Mouse (Mus musculus) liver, postnatal 0 days (tissue): Measurements from ENCODE around the gene Hoxb5.

ENCODE experiments used
- CTCF ChIP-seq: sonication (generic); IDR thresholded peaks from 2 replicates; pipeline ENCODE4 v1.5.1; 2016; ENCODE audit warnings: antibody characterized with exemption, low read depth
- EP300 ChIP-seq: IDR thresholded peaks from 2 replicates; pipeline ENCODE4 v1.6.1; 2016; ENCODE audit warnings: antibody characterized with exemption, low read depth, mild to moderate bottlenecking

DNA sequence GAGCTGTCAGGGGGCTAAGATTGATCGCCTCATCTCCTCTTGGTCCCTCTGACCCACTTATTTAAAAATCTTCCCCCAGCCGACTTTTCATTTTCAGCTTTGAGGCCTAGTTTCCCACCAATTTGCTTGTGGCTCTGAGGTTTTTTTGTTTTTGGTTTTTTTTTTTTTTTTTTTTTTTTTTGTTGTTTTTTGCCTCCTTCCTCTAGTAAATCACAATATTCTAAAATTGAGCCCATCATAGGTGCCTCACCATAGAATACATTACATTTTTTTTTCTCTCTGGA lies 47.1 kb downstream of the Hoxb5 start, which contains the start of gene Hoxb2:
- TF ChIP-seq CTCF = no peak
- TF ChIP-seq EP300 = no peak
